Mouse (Mus musculus) brown adipose tissue, adult 24 weeks (tissue): Measurements from ENCODE around the gene Prss40. TPM values are rescaled to one million over a fixed set of nuclear protein-coding genes. Genes with fewer than 3 reads are reported as not detected.
"Not testable (repeated sequence)": the region's sequence is repeated elsewhere in the genome, so short reads cannot be mapped to it uniquely, and the experiment has no call there.

Experiments
- H3K27ac ChIP-seq: fragments of 200-500 bp; replicated peaks from 2 replicates; pipeline ENCODE4 v1.5.1; 2012; ENCODE audit warnings: low read depth, mild to moderate bottlenecking, low read length
- H3K4me1 ChIP-seq: fragments of 200-500 bp; 2 replicates; pipeline ENCODE4 v1.6.1; 2012; ENCODE audit warnings: low read length, mixed read lengths; ENCODE audit not compliant: control insufficient read depth, insufficient read depth, insufficient read length
- H3K4me3 ChIP-seq: fragments of 200-500 bp; 2 replicates; pipeline ENCODE4 v1.5.1; 2012; ENCODE audit warnings: low read depth, mild to moderate bottlenecking, low read length, moderate library complexity; ENCODE audit not compliant: insufficient read depth
- polyA plus RNA-seq: library from polyadenylated mRNA; stranded (reverse); fragments of >200 nt; gene quantifications from 2 replicates; pipeline ENCODE4 v1.2.4, GENCODE M21; 2012; ENCODE audit not compliant: missing spikeins, insufficient read depth, insufficient read length

Prss40 gene
- polyA plus RNA-seq, 1 experiment, result not detected

GRCm38 (mm10) chr1:34564383-34565045, 3.8 kb upstream of the Prss40 start:
- Histone ChIP-seq H3K4me3 (no peak overlapping the region), H3K4me1 (no peaks in the 10 kb centered on the region), H3K27ac (no peak overlapping the region)

GRCm38 (mm10) chr1:34554275-34554674, 6.5 kb downstream of the Prss40 start:
- no peak overlapping the region for H3K4me3 ChIP-seq
- no peaks in the 10 kb centered on the region for H3K4me1 ChIP-seq
- H3K27ac ChIP-seq, result no peak overlapping the region

GRCm38 (mm10) chr1:34553690-34554089, 7.1 kb downstream of the Prss40 start:
- Histone ChIP-seq H3K27ac (no peak overlapping the region), H3K4me1 (no peaks in the 10 kb centered on the region), H3K4me3 (no peak overlapping the region)

GRCm38 (mm10) chr1:34547074-34547473, 13.7 kb downstream of the Prss40 start:
- no peaks in the 10 kb centered on the region for H3K4me1 ChIP-seq
- no peak overlapping the region for H3K4me3 ChIP-seq
- no peak overlapping the region for H3K27ac ChIP-seq

- Histone ChIP-seq H3K4me3 (no peak overlapping the region), H3K4me1 (no peaks in the 10 kb centered on the region), H3K27ac (no peak overlapping the region)
These were observed 23.8 kb downstream of the Prss40 start for GRCm38 (mm10) chr1:34536767-34537485.

GRCm38 (mm10) chr1:34536291-34536766, 24.4 kb downstream of the Prss40 start:
- no peak overlapping the region for H3K27ac ChIP-seq
- no peaks in the 10 kb centered on the region for H3K4me1 ChIP-seq
- no peak overlapping the region for H3K4me3 ChIP-seq

- H3K4me3 ChIP-seq, H3K27ac ChIP-seq, H3K4me1 ChIP-seq: not testable (repeated sequence)
These were observed 25.6 kb downstream of the Prss40 start, which contains the start of gene Cfc1 for GRCm38 (mm10) chr1:34535043-34535698. Cfc1 (plus strand) TSS chr1:34535648.

GRCm38 (mm10) chr1:34534574-34534973, 26.2 kb downstream of the Prss40 start:
- not testable (repeated sequence) for H3K27ac ChIP-seq, H3K4me3 ChIP-seq, H3K4me1 ChIP-seq

- no peak overlapping the region for H3K27ac ChIP-seq
- H3K4me3 ChIP-seq, result no peak overlapping the region
- no peaks in the 10 kb centered on the region for H3K4me1 ChIP-seq
These were observed 37.1 kb downstream of the Prss40 start for GRCm38 (mm10) chr1:34523647-34524046.

GRCm38 (mm10) chr1:34522850-34523244, 37.9 kb downstream of the Prss40 start:
- Histone ChIP-seq H3K4me3 (no peak overlapping the region), H3K4me1 (no peaks in the 10 kb centered on the region), H3K27ac (no peak overlapping the region)

- Histone ChIP-seq H3K4me1 (no peaks in the 10 kb centered on the region), H3K27ac (no peak overlapping the region), H3K4me3 (no peak overlapping the region)
These were observed 38.4 kb downstream of the Prss40 start for GRCm38 (mm10) chr1:34522205-34522849.

GRCm38 (mm10) chr1:34518259-34518658, 42.5 kb downstream of the Prss40 start:
- Histone ChIP-seq H3K4me3 (no peak overlapping the region), H3K27ac (no peak overlapping the region), H3K4me1 (no peaks in the 10 kb centered on the region)

GRCm38 (mm10) chr1:34517797-34518196, 42.9 kb downstream of the Prss40 start:
- not testable (repeated sequence) for H3K4me3 ChIP-seq, H3K4me1 ChIP-seq, H3K27ac ChIP-seq

- H3K4me3 ChIP-seq, H3K4me1 ChIP-seq, H3K27ac ChIP-seq: not testable (repeated sequence)
These were observed 43.4 kb downstream of the Prss40 start for GRCm38 (mm10) chr1:34517297-34517696.

- no peak overlapping the region for H3K4me3 ChIP-seq
- H3K4me1 ChIP-seq, result no peaks in the 10 kb centered on the region
- H3K27ac ChIP-seq, result no peak overlapping the region
These were observed 44.1 kb downstream of the Prss40 start for GRCm38 (mm10) chr1:34516595-34516994.
